Mouse (Mus musculus): ENCODE data around the gene Rsf1. TPM values are rescaled to one million over a fixed set of nuclear protein-coding genes. Genes with fewer than 3 reads are reported as not detected.

Gene Rsf1
- polyA plus RNA-seq, 1 experiment from 2014 or later: 18.0 TPM

DNA sequence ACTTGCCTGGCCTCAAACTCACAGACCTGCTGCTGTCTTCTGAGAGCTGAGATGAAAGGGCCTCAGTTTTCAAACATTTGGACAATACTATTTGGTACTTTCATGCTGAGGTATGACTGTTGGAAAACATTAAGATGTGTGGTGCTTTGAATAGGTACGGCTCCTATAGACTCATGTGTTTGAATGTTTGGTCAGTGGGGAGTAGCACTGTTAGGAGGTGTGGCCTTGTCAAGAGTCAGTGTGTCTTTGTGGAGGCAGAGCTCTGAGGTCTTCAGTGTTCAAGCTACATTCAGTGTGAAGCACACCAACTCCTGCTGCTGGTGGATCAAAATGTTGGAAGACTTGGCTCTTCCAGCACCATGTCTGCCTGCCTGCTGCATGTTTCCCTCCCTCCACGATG is 13.8 kb downstream of the Rsf1 start:
- Histone ChIP-seq H3K27ac (replicated peaks; ENCODE audit: low read depth, low read length) (no peak overlapping the region), H3K4me2 (ENCODE audit: low read depth, low read length) (no peak overlapping the region), H3K9ac (ENCODE audit: low read depth, low read length) (no peak overlapping the region), H3K4me3 (ENCODE audit: low read depth, low read length) (no peak overlapping the region), H3K9me3 (ENCODE audit: control insufficient read depth, low read length) (no peaks in the 10 kb centered on the region), H3K27me3 (replicated peaks; ENCODE audit: control insufficient read depth, insufficient read depth, low read length) (no peaks in the 10 kb centered on the region), H3K4me1 (ENCODE audit: control insufficient read depth, insufficient read depth, low read length) (0 out of 2 replicates have a peak, but pooled peaks cover 11% of the 10 kb centered on the region), H3K36me3 (ENCODE audit: control insufficient read depth, insufficient read depth, low read length) (0 out of 2 replicates have a peak, but pooled peaks cover 3% of the 10 kb centered on the region)
- 81% methylated on average over 2 of the region's 2 CpGs for WGBS
- DNase-seq (ENCODE audit: low spot score): no peak
- ATAC-seq (ENCODE audit: low read depth): no peak

DNA sequence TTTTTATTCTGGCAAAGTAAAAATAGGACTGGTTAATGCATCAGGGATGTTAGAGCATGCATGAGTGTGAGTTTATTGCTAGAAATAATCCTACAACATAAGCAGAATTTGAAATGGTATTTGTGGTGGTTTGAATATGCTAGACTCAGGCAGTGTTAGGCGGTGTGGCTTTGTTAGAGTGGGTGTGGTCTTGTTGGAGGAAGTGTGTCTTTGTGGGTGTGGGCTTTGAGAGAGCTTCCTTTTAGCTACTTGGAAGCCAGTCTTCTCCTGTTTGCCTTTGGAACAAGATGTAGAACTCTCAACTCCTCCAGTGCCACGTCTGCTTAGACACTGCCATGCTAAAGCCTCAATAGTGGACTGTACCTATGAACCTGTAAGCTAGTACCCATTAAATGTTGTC is 18.9 kb downstream of the Rsf1 start:
- no peak for DNase-seq (ENCODE audit: low spot score)
- Histone ChIP-seq H3K27ac (replicated peaks; ENCODE audit: low read depth, low read length) (no peak overlapping the region), H3K9me3 (ENCODE audit: control insufficient read depth, low read length) (no peaks in the 10 kb centered on the region), H3K4me3 (ENCODE audit: low read depth, low read length) (no peak overlapping the region), H3K36me3 (ENCODE audit: control insufficient read depth, insufficient read depth, low read length) (0 out of 2 replicates have a peak, but pooled peaks cover 3% of the 10 kb centered on the region), H3K4me2 (ENCODE audit: low read depth, low read length) (no peak overlapping the region), H3K9ac (ENCODE audit: low read depth, low read length) (no peak overlapping the region), H3K27me3 (replicated peaks; ENCODE audit: control insufficient read depth, insufficient read depth, low read length) (no peaks in the 10 kb centered on the region), H3K4me1 (ENCODE audit: control insufficient read depth, insufficient read depth, low read length) (no peaks in the 10 kb centered on the region)
- no peak for ATAC-seq (ENCODE audit: low read depth)
- WGBS: 93% methylated on average over 2 of the region's 2 CpGs

DNA sequence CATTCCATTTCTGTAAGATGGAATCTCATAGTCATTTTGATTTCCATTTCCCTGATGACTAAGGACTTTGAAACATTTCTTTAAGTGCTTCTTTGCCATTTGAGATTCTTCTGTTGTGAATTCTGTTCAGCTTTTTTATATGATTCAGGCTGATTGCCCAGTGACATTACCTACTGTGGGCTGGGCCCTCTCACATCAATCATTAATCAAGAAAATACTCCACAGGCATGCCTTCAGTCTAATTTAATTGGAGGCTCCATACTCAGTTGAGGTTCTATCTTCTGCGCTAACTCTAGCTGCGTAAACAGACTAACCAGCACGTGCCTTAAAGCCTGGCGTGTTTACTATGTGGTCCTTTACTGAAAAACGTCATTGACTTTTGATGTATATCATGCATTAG is 41.7 kb downstream of the Rsf1 start:
- H3K27ac ChIP-seq (replicated peaks; ENCODE audit: low read depth, low read length): no peak overlapping the region
- no peaks in the 10 kb centered on the region for H3K9me3 ChIP-seq (ENCODE audit: control insufficient read depth, low read length)
- H3K27me3 ChIP-seq (replicated peaks; ENCODE audit: control insufficient read depth, insufficient read depth, low read length): no peaks in the 10 kb centered on the region
- DNase-seq (ENCODE audit: low spot score) (no peak), ATAC-seq (ENCODE audit: low read depth) (no peak)
- no peak overlapping the region for H3K9ac ChIP-seq (ENCODE audit: low read depth, low read length)
- no peak overlapping the region for H3K4me2 ChIP-seq (ENCODE audit: low read depth, low read length)
- 91% methylated on average over 5 of the region's 5 CpGs for WGBS
- peaks cover 19% of the 10 kb centered on the region for H3K36me3 ChIP-seq (ENCODE audit: control insufficient read depth, insufficient read depth, low read length)
- H3K4me3 ChIP-seq (ENCODE audit: low read depth, low read length): no peak overlapping the region
- no peaks in the 10 kb centered on the region for H3K4me1 ChIP-seq (ENCODE audit: control insufficient read depth, insufficient read depth, low read length)

DNA sequence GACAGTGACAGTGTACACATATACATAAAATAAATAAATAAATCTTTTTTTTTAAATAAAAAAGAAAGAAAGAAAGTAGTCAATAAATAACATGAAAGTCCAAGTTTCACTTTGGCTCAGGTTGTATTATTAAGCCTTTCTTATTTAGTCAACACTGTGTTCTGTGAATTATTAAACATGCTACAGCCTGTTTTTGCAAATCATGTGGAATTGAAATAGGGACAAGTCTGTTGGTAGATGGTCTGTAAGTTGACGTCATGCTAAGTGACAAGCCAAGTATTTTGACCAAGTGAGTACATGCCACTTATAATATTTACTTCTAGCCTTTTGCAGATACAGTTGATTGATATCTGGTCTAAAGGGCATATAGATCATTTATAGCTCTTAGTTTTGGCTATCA is 43.0 kb downstream of the Rsf1 start:
- ATAC-seq (ENCODE audit: low read depth): no peak
- no peak overlapping the region for H3K4me3 ChIP-seq (ENCODE audit: low read depth, low read length)
- H3K36me3 ChIP-seq (ENCODE audit: control insufficient read depth, insufficient read depth, low read length): peaks cover 12% of the 10 kb centered on the region
- WGBS: 81% methylated on average over 1 of the region's 1 CpGs
- no peak overlapping the region for H3K27ac ChIP-seq (replicated peaks; ENCODE audit: low read depth, low read length)
- H3K4me2 ChIP-seq (ENCODE audit: low read depth, low read length): no peak overlapping the region
- no peaks in the 10 kb centered on the region for H3K27me3 ChIP-seq (replicated peaks; ENCODE audit: control insufficient read depth, insufficient read depth, low read length)
- H3K4me1 ChIP-seq (ENCODE audit: control insufficient read depth, insufficient read depth, low read length): no peaks in the 10 kb centered on the region
- H3K9ac ChIP-seq (ENCODE audit: low read depth, low read length): no peak overlapping the region
- H3K9me3 ChIP-seq (ENCODE audit: control insufficient read depth, low read length): no peaks in the 10 kb centered on the region
- DNase-seq (ENCODE audit: low spot score): no peak

DNA sequence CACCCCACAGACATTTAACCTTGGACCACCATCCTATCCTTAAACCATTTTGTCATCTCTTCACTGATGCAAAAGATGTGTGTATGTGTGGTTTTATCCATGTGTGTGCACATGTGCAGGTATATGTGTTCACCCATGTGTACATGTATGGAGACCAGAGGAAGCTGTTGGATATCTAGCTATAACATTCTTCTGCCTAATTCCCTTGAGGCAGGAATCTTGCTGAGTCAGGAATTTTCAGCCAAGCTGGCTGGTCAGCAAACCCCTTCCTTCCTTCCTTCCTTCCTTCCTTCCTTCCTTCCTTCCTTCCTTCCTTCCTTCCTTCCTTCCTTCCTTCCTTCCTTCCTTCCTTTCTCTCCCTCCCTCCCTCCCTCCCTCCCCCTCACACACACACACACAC is 43.7 kb downstream of the Rsf1 start:
- H3K36me3 ChIP-seq (ENCODE audit: control insufficient read depth, insufficient read depth, low read length): peaks cover 4% of the 10 kb centered on the region
- H3K4me1 ChIP-seq (ENCODE audit: control insufficient read depth, insufficient read depth, low read length): no peaks in the 10 kb centered on the region
- no peak overlapping the region for H3K4me3 ChIP-seq (ENCODE audit: low read depth, low read length)
- no peak for ATAC-seq (ENCODE audit: low read depth)
- no peak overlapping the region for H3K9ac ChIP-seq (ENCODE audit: low read depth, low read length)
- H3K9me3 ChIP-seq (ENCODE audit: control insufficient read depth, low read length): no peaks in the 10 kb centered on the region
- no peak overlapping the region for H3K4me2 ChIP-seq (ENCODE audit: low read depth, low read length)
- DNase-seq (ENCODE audit: low spot score): no peak
- no peak overlapping the region for H3K27ac ChIP-seq (replicated peaks; ENCODE audit: low read depth, low read length)
- H3K27me3 ChIP-seq (replicated peaks; ENCODE audit: control insufficient read depth, insufficient read depth, low read length): no peaks in the 10 kb centered on the region

DNA sequence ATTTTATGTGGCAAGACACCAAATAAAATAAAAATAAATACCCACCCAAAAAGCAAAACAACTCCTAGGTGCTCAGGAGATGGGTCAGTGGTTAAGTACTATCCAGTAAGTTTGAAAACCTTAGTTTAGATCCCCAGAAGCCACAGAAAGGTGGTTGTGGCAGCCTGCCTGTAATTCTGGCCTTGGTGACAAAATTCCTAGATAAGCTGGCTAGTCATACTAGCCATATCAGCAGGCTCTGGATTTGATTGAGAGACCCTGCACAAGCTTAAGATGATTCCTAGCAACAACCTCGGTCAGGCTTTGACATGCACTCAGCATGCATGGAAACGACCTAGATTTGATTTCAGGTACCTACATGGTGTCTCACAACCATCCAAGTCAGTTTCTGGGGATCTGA is 49.7 kb downstream of the Rsf1 start:
- H3K27me3 ChIP-seq (replicated peaks; ENCODE audit: control insufficient read depth, insufficient read depth, low read length): no peaks in the 10 kb centered on the region
- no peak overlapping the region for H3K27ac ChIP-seq (replicated peaks; ENCODE audit: low read depth, low read length)
- H3K4me3 ChIP-seq (ENCODE audit: low read depth, low read length): no peak overlapping the region
- ATAC-seq (ENCODE audit: low read depth) (no peak), DNase-seq (ENCODE audit: low spot score) (no peak)
- H3K36me3 ChIP-seq (ENCODE audit: control insufficient read depth, insufficient read depth, low read length): no peaks in the 10 kb centered on the region
- no peak overlapping the region for H3K4me2 ChIP-seq (ENCODE audit: low read depth, low read length)
- 65% methylated on average over 2 of the region's 2 CpGs for WGBS
- H3K9ac ChIP-seq (ENCODE audit: low read depth, low read length): no peak overlapping the region
- H3K9me3 ChIP-seq (ENCODE audit: control insufficient read depth, low read length): no peaks in the 10 kb centered on the region
- no peaks in the 10 kb centered on the region for H3K4me1 ChIP-seq (ENCODE audit: control insufficient read depth, insufficient read depth, low read length)

DNA sequence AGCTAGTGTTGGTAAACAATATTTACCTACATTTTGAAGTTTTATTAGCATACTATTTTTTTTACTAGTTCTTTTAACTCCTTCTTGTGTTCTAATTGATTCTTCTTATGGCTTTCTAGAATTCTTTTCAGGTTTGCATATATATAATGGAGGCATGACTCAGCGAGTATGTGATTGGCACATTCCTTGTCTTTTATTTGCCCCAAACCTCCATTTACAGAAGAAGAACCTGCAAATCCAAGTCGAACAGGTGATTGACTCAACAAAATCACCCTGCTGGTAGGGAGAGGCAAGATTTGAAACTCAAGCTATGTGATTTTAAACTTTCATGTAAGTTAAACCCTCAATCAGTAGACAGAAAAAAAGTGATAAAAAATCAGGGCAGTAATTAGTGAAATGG is 51.6 kb downstream of the Rsf1 start:
- Histone ChIP-seq H3K4me1 (ENCODE audit: control insufficient read depth, insufficient read depth, low read length) (no peaks in the 10 kb centered on the region), H3K4me2 (ENCODE audit: low read depth, low read length) (no peak overlapping the region), H3K9me3 (ENCODE audit: control insufficient read depth, low read length) (no peaks in the 10 kb centered on the region), H3K9ac (ENCODE audit: low read depth, low read length) (no peak overlapping the region), H3K4me3 (ENCODE audit: low read depth, low read length) (no peak overlapping the region), H3K27me3 (replicated peaks; ENCODE audit: control insufficient read depth, insufficient read depth, low read length) (no peaks in the 10 kb centered on the region), H3K27ac (replicated peaks; ENCODE audit: low read depth, low read length) (no peak overlapping the region), H3K36me3 (ENCODE audit: control insufficient read depth, insufficient read depth, low read length) (no peaks in the 10 kb centered on the region)
- no peak for ATAC-seq (ENCODE audit: low read depth)
- DNase-seq (ENCODE audit: low spot score): no peak
- WGBS: 84% methylated on average over 2 of the region's 2 CpGs

DNA sequence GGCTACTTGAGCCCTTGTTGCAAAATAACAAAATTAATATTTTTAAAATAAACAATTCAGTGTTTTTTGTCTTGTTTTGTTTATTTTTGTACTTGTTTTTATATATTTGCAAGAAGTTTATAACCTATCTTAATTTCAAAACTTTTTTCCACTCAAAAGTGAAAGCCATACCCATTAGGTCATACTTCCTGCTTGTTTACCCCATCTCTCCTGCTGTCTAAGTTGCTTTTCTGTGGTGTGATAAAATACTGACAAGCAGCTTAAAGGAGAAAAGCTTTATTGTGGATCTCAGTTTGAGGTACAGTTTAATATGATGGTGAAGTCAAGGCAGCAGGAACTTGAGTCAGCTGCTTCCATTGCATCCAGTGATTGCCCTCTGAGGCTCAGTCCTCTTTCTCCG is 53.2 kb downstream of the Rsf1 start:
- Histone ChIP-seq H3K9ac (ENCODE audit: low read depth, low read length) (no peak overlapping the region), H3K27ac (replicated peaks; ENCODE audit: low read depth, low read length) (no peak overlapping the region), H3K4me3 (ENCODE audit: low read depth, low read length) (no peak overlapping the region), H3K4me1 (ENCODE audit: control insufficient read depth, insufficient read depth, low read length) (no peaks in the 10 kb centered on the region), H3K4me2 (ENCODE audit: low read depth, low read length) (no peak overlapping the region), H3K36me3 (ENCODE audit: control insufficient read depth, insufficient read depth, low read length) (0 out of 2 replicates have a peak, but pooled peaks cover 5% of the 10 kb centered on the region), H3K9me3 (ENCODE audit: control insufficient read depth, low read length) (no peaks in the 10 kb centered on the region), H3K27me3 (replicated peaks; ENCODE audit: control insufficient read depth, insufficient read depth, low read length) (no peaks in the 10 kb centered on the region)
- DNase-seq (ENCODE audit: low spot score): no peak
- ATAC-seq (ENCODE audit: low read depth): no peak
- WGBS: 84% methylated on average over 1 of the region's 1 CpGs

DNA sequence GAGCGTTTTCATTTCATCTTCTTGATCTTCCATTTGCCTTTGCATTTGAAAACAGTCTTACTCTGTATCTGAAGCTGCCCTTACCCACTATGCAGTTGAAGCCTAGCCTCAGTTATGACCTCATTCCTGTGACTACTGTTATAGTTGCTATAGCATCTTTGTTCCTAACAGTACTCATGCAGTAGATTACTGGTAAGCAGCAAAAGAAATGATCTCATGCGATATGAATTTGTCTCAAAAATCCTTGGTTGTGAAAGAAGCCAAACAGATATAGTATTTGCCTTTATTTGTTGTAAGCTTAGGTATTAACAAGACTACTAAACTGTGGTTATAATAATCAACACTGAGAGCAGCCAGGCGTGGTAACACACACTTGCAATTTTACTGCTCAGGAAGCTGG is 65.4 kb downstream of the Rsf1 start:
- H3K27ac ChIP-seq (replicated peaks; ENCODE audit: low read depth, low read length): no peak overlapping the region
- WGBS: 87% methylated on average over 3 of the region's 3 CpGs

More for the DNA sequence above, 65.4 kb downstream of the Rsf1 start:
- Histone ChIP-seq H3K27me3 (replicated peaks; ENCODE audit: control insufficient read depth, insufficient read depth, low read length) (no peaks in the 10 kb centered on the region), H3K9ac (ENCODE audit: low read depth, low read length) (no peak overlapping the region), H3K36me3 (ENCODE audit: control insufficient read depth, insufficient read depth, low read length) (0 out of 2 replicates have a peak, but pooled peaks cover 7% of the 10 kb centered on the region), H3K4me3 (ENCODE audit: low read depth, low read length) (no peak overlapping the region), H3K9me3 (ENCODE audit: control insufficient read depth, low read length) (no peaks in the 10 kb centered on the region), H3K4me1 (ENCODE audit: control insufficient read depth, insufficient read depth, low read length) (0 out of 2 replicates have a peak, but pooled peaks cover 3% of the 10 kb centered on the region), H3K4me2 (ENCODE audit: low read depth, low read length) (no peak overlapping the region)
- no peak for ATAC-seq (ENCODE audit: low read depth)
- DNase-seq (ENCODE audit: low spot score): no peak

Data from embryonic facial prominence, embryonic 14.5 days (tissue).